Mouse (Mus musculus): ENCODE measurements around the gene Crybg2. TPM values are rescaled to one million over a fixed set of nuclear protein-coding genes. Genes with fewer than 3 reads are reported as not detected.

The Crybg2 gene
- polyA plus RNA-seq, 1 experiment from 2014 or later, result 0.52 TPM

GRCm38 (mm10) chr4:134094923-134095547 is 34.4 kb downstream of the Crybg2 start, which contains the start of gene Cd52:
TSS of gene Cd52 (minus strand) at chr4:134095082.
- whole genome bisulfite sequencing (ENCODE audit: insufficient replicate concordance), result 61% methylated on average over 3 of the region's 3 CpGs
- Histone ChIP-seq H3K4me2 (no peak within 1 kb of the TSS), H3K4me3 (ENCODE audit: low read depth, low read length) (no peak within 1 kb of the TSS)

GRCm38 (mm10) chr4:134096120-134096519 is 35.5 kb downstream of the Crybg2 start:
- H3K4me1 ChIP-seq (ENCODE audit: control insufficient read depth, insufficient read depth, low read length), result peaks cover 6% of the 10 kb centered on the region; the same call in 1 of the 2 replicates
- H3K36me3 ChIP-seq (ENCODE audit: control insufficient read depth, insufficient read depth, low read length), result no peaks in the 10 kb centered on the region
- H3K27me3 ChIP-seq (ENCODE audit: control insufficient read depth, insufficient read depth, low read length), result no peaks in the 10 kb centered on the region
- H3K4me3 ChIP-seq (ENCODE audit: low read depth, low read length), result no peak overlapping the region
- no peak overlapping the region for H3K27ac ChIP-seq (ENCODE audit: low read depth, low read length)
- no peak for ATAC-seq (replicated peaks; ENCODE audit: insufficient number of reproducible peaks, low FRiP score, low TSS enrichment)
- WGBS (ENCODE audit: insufficient replicate concordance), result 81% methylated on average over 3 of the region's 3 CpGs
- no peak overlapping the region for H3K4me2 ChIP-seq
- no peaks in the 10 kb centered on the region for H3K9me3 ChIP-seq (replicated peaks; ENCODE audit: control insufficient read depth, low read length)
- H3K9ac ChIP-seq (ENCODE audit: low read depth, low read length), result no peak overlapping the region

More at GRCm38 (mm10) chr4:134094923-134095547, 34.4 kb downstream of the Crybg2 start, which contains the start of gene Cd52:
- no peak within 1 kb of the TSS for H3K9ac ChIP-seq (ENCODE audit: low read depth, low read length)
- no peak for ATAC-seq (replicated peaks; ENCODE audit: insufficient number of reproducible peaks, low FRiP score, low TSS enrichment)
- no peaks in the 10 kb centered on the region for H3K36me3 ChIP-seq (ENCODE audit: control insufficient read depth, insufficient read depth, low read length)
- H3K27ac ChIP-seq (ENCODE audit: low read depth, low read length), result no peak within 1 kb of the TSS
- H3K9me3 ChIP-seq (replicated peaks; ENCODE audit: control insufficient read depth, low read length), result no peaks in the 10 kb centered on the region
- peaks cover 6% of the 10 kb centered on the region; the same call in 1 of the 2 replicates for H3K4me1 ChIP-seq (ENCODE audit: control insufficient read depth, insufficient read depth, low read length)
- H3K27me3 ChIP-seq (ENCODE audit: control insufficient read depth, insufficient read depth, low read length), result no peaks in the 10 kb centered on the region

GRCm38 (mm10) chr4:134097015-134097608 is 36.5 kb downstream of the Crybg2 start:
- no peaks in the 10 kb centered on the region for H3K9me3 ChIP-seq (replicated peaks; ENCODE audit: control insufficient read depth, low read length)
- WGBS (ENCODE audit: insufficient replicate concordance), result 65% methylated on average over 5 of the region's 5 CpGs
- no peak overlapping the region for H3K4me2 ChIP-seq
- ATAC-seq (replicated peaks; ENCODE audit: insufficient number of reproducible peaks, low FRiP score, low TSS enrichment), result no peak
- H3K36me3 ChIP-seq (ENCODE audit: control insufficient read depth, insufficient read depth, low read length), result no peaks in the 10 kb centered on the region
- no peak overlapping the region for H3K9ac ChIP-seq (ENCODE audit: low read depth, low read length)
- no peak overlapping the region for H3K27ac ChIP-seq (ENCODE audit: low read depth, low read length)
- no peaks in the 10 kb centered on the region for H3K27me3 ChIP-seq (ENCODE audit: control insufficient read depth, insufficient read depth, low read length)
- H3K4me1 ChIP-seq (ENCODE audit: control insufficient read depth, insufficient read depth, low read length), result peaks cover 6% of the 10 kb centered on the region; the same call in 1 of the 2 replicates
- no peak overlapping the region for H3K4me3 ChIP-seq (ENCODE audit: low read depth, low read length)

- no peak for ATAC-seq (replicated peaks; ENCODE audit: insufficient number of reproducible peaks, low FRiP score, low TSS enrichment)
- WGBS (ENCODE audit: insufficient replicate concordance), result 31% methylated on average over 8 of the region's 8 CpGs
- H3K27ac ChIP-seq (ENCODE audit: low read depth, low read length), result no peak overlapping the region
These were observed 38.0 kb downstream of the Crybg2 start for GRCm38 (mm10) chr4:134098628-134099027.

GRCm38 (mm10) chr4:134100245-134100644 is 39.6 kb downstream of the Crybg2 start:
- Histone ChIP-seq H3K9me3 (replicated peaks; ENCODE audit: control insufficient read depth, low read length) (no peaks in the 10 kb centered on the region), H3K4me1 (ENCODE audit: control insufficient read depth, insufficient read depth, low read length) (peaks cover 6% of the 10 kb centered on the region; the same call in 1 of the 2 replicates), H3K9ac (ENCODE audit: low read depth, low read length) (no peak overlapping the region), H3K27me3 (ENCODE audit: control insufficient read depth, insufficient read depth, low read length) (no peaks in the 10 kb centered on the region), H3K4me3 (ENCODE audit: low read depth, low read length) (no peak overlapping the region), H3K36me3 (ENCODE audit: control insufficient read depth, insufficient read depth, low read length) (no peaks in the 10 kb centered on the region), H3K27ac (ENCODE audit: low read depth, low read length) (no peak overlapping the region), H3K4me2 (no peak overlapping the region)
- 69% methylated on average over 4 of the region's 4 CpGs for WGBS (ENCODE audit: insufficient replicate concordance)
- no peak for ATAC-seq (replicated peaks; ENCODE audit: insufficient number of reproducible peaks, low FRiP score, low TSS enrichment)

More at GRCm38 (mm10) chr4:134098628-134099027, 38.0 kb downstream of the Crybg2 start:
- no peak overlapping the region for H3K9ac ChIP-seq (ENCODE audit: low read depth, low read length)
- H3K4me3 ChIP-seq (ENCODE audit: low read depth, low read length), result no peak overlapping the region
- H3K27me3 ChIP-seq (ENCODE audit: control insufficient read depth, insufficient read depth, low read length), result no peaks in the 10 kb centered on the region
- H3K9me3 ChIP-seq (replicated peaks; ENCODE audit: control insufficient read depth, low read length), result no peaks in the 10 kb centered on the region
- peaks cover 6% of the 10 kb centered on the region; the same call in 1 of the 2 replicates for H3K4me1 ChIP-seq (ENCODE audit: control insufficient read depth, insufficient read depth, low read length)
- H3K4me2 ChIP-seq, result no peak overlapping the region
- H3K36me3 ChIP-seq (ENCODE audit: control insufficient read depth, insufficient read depth, low read length), result no peaks in the 10 kb centered on the region

- H3K4me2 ChIP-seq, result peak within 1 kb of the TSS; percentile 74
- H3K9ac ChIP-seq (ENCODE audit: low read depth, low read length), result peak within 1 kb of the TSS; percentile 50
- H3K27me3 ChIP-seq (ENCODE audit: control insufficient read depth, insufficient read depth, low read length), result no peaks in the 10 kb centered on the region
- ATAC-seq (replicated peaks; ENCODE audit: insufficient number of reproducible peaks, low FRiP score, low TSS enrichment), result peak; percentile 83
- peaks cover 6% of the 10 kb centered on the region; the same call in 1 of the 2 replicates for H3K4me1 ChIP-seq (ENCODE audit: control insufficient read depth, insufficient read depth, low read length)
- H3K4me3 ChIP-seq (ENCODE audit: low read depth, low read length), result peak within 1 kb of the TSS; percentile 68
- H3K36me3 ChIP-seq (ENCODE audit: control insufficient read depth, insufficient read depth, low read length), result no peaks in the 10 kb centered on the region
- 18% methylated on average over 34 of the region's 34 CpGs for WGBS (ENCODE audit: insufficient replicate concordance)
- no peaks in the 10 kb centered on the region for H3K9me3 ChIP-seq (replicated peaks; ENCODE audit: control insufficient read depth, low read length)
- H3K27ac ChIP-seq (ENCODE audit: low read depth, low read length), result no peak within 1 kb of the TSS
These were observed 41.5 kb downstream of the Crybg2 start, which contains the start of gene Ubxn11 for GRCm38 (mm10) chr4:134101979-134102741. TSS of gene Ubxn11 (plus strand) at chr4:134102570.

- Histone ChIP-seq H3K4me2 (peak overlapping the region; percentile 74), H3K4me3 (ENCODE audit: low read depth, low read length) (peak overlapping the region; percentile 68), H3K9ac (ENCODE audit: low read depth, low read length) (peak overlapping the region; percentile 50), H3K4me1 (ENCODE audit: control insufficient read depth, insufficient read depth, low read length) (peaks cover 6% of the 10 kb centered on the region; the same call in 1 of the 2 replicates), H3K36me3 (ENCODE audit: control insufficient read depth, insufficient read depth, low read length) (no peaks in the 10 kb centered on the region), H3K27me3 (ENCODE audit: control insufficient read depth, insufficient read depth, low read length) (no peaks in the 10 kb centered on the region), H3K27ac (ENCODE audit: low read depth, low read length) (no peak overlapping the region), H3K9me3 (replicated peaks; ENCODE audit: control insufficient read depth, low read length) (no peaks in the 10 kb centered on the region)
- ATAC-seq (replicated peaks; ENCODE audit: insufficient number of reproducible peaks, low FRiP score, low TSS enrichment), result no peak
- WGBS (ENCODE audit: insufficient replicate concordance), result 3% methylated on average over 21 of the region's 21 CpGs
These were observed 42.1 kb downstream of the Crybg2 start for GRCm38 (mm10) chr4:134102742-134103119.

GRCm38 (mm10) chr4:134106105-134106504 is 45.5 kb downstream of the Crybg2 start:
- Histone ChIP-seq H3K4me2 (no peak overlapping the region), H3K9me3 (replicated peaks; ENCODE audit: control insufficient read depth, low read length) (no peaks in the 10 kb centered on the region), H3K4me3 (ENCODE audit: low read depth, low read length) (no peak overlapping the region), H3K36me3 (ENCODE audit: control insufficient read depth, insufficient read depth, low read length) (no peaks in the 10 kb centered on the region), H3K9ac (ENCODE audit: low read depth, low read length) (no peak overlapping the region), H3K27me3 (ENCODE audit: control insufficient read depth, insufficient read depth, low read length) (0 out of 2 replicates have a peak, but pooled peaks cover 2% of the 10 kb centered on the region), H3K27ac (ENCODE audit: low read depth, low read length) (no peak overlapping the region), H3K4me1 (ENCODE audit: control insufficient read depth, insufficient read depth, low read length) (peaks cover 6% of the 10 kb centered on the region)
- ATAC-seq (replicated peaks; ENCODE audit: insufficient number of reproducible peaks, low FRiP score, low TSS enrichment), result no peak
- 54% methylated on average over 7 of the region's 7 CpGs for WGBS (ENCODE audit: insufficient replicate concordance)
